28 mouse cellular contexts compared by ENCODE assay signal in the genomic region with DNA sequence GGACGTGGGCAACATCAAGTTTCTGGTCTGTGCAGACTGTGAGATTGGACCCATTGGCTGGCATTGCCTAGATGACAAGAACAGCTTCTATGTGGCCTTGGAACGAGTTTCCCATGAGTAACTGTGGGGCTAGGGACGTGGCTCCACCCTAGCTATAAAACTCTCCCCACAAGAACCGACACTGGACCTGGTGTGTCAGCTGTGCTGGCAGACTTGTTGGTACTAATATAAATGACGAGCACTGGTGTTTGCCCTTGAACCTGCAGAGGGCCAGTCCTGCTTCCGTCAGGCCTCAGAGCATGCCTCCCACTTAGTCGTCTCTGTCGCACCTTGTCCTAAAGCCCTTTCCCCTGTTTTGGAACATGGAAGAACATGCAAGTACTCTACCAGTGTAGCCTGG. TPM values are rescaled to one million over a fixed set of nuclear protein-coding genes. Genes with fewer than 3 reads are reported as not detected.
"Had no signal": no experiment of that assay in that cellular context is flagged by ENCODE, and none has a peak within 500 bp of the region (broad histone marks: within the 10 kb centered on the region; RNA-seq: fewer than 3 reads in every experiment).

No protein-coding gene starts in this region.

- H3K27ac ChIP-seq: kidney, embryonic 15.5 days; limb, embryonic 13.5 days; liver, embryonic 12.5 days; liver, embryonic 15.5 days; lung, embryonic 15.5 days; midbrain, embryonic 10.5 days; stomach, postnatal 0 days had no signal

- H3K9me3 ChIP-seq: kidney, embryonic 15.5 days; limb, embryonic 13.5 days; liver, embryonic 12.5 days; liver, embryonic 15.5 days; lung, embryonic 15.5 days; megakaryocyte, embryonic 14.5 days; midbrain, embryonic 10.5 days had no signal

- H3K4me2 ChIP-seq: kidney, embryonic 15.5 days; limb, embryonic 13.5 days; liver, embryonic 12.5 days; liver, embryonic 15.5 days; lung, embryonic 15.5 days had no signal

- H3K9ac ChIP-seq: kidney, embryonic 15.5 days; limb, embryonic 13.5 days; liver, embryonic 12.5 days; liver, embryonic 15.5 days; lung, embryonic 15.5 days had no signal

- DNase-seq: kidney, adult 8-10 months; kidney, postnatal 10 days; kidney, postnatal 36 days; left cerebral cortex, postnatal 4 days; liver; lung, adult 18-20 months; lung, postnatal 10 days; lung, postnatal 36 days; midbrain, embryonic 14.5 days; right cerebral cortex, adult 18-20 months; right cerebral cortex, postnatal 14 days; right cerebral cortex, postnatal 4 days; thymus, adult 18-20 months; thymus, postnatal 36 days had no signal

- H3K4me3 ChIP-seq: kidney, embryonic 15.5 days; limb, embryonic 13.5 days; liver, embryonic 12.5 days; liver, embryonic 15.5 days; lung, embryonic 15.5 days; megakaryocyte, embryonic 14.5 days; midbrain, embryonic 10.5 days had no signal

- H3K4me1 ChIP-seq: kidney, embryonic 15.5 days; limb, embryonic 13.5 days; lung, embryonic 15.5 days; midbrain, embryonic 10.5 days had no signal

- H3K27me3 ChIP-seq: kidney, embryonic 15.5 days; liver, embryonic 12.5 days; lung, embryonic 15.5 days; megakaryocyte, embryonic 14.5 days had no signal

- ATAC-seq: liver, embryonic 12.5 days had no signal

RNA-seq across cellular contexts. Expression of a gene that starts 43.3 kb away (rescaled TPM):
- total RNA-seq: left cerebral cortex, adult 8-10 months; left cerebral cortex, postnatal 14 days; left cerebral cortex, postnatal 4 days; midbrain, postnatal 0 days had no signal
- polyA plus RNA-seq: kidney, embryonic 15.5 days; limb, embryonic 13.5 days; liver, embryonic 12.5 days; liver, embryonic 15.5 days; lung, embryonic 15.5 days; midbrain, embryonic 10.5 days; midbrain, embryonic 14.5 days; midbrain, postnatal 0 days; neural tube, embryonic 11.5 days; neural tube, embryonic 14.5 days; stomach, embryonic 14.5 days; stomach, postnatal 0 days had no signal
